Mouse (Mus musculus) splenic B cell, adult 2 months (primary cell): Measurements from ENCODE around the gene Tap2.
"Not testable (repeated sequence)": the region's sequence is repeated elsewhere in the genome, so short reads cannot be mapped to it uniquely, and the experiment has no call there.

Experiments used
- DNase-seq: peaks from one replicate; pipeline ENCODE4 v3.0.0-alpha.2; 2011; ENCODE audit warnings: low read depth, low spot score
- H3K27me3 ChIP-seq: 2 replicates; pipeline ENCODE4 v1.6.1; 2012; ENCODE audit warnings: mild to moderate bottlenecking, low read length, moderate library complexity, mixed read lengths; ENCODE audit not compliant: control insufficient read depth, poor library complexity, insufficient read depth, severe bottlenecking
- H3K36me3 ChIP-seq: 2 replicates; pipeline ENCODE4 v1.6.1; 2012; ENCODE audit warnings: mild to moderate bottlenecking, low read length, moderate library complexity, mixed read lengths; ENCODE audit not compliant: control insufficient read depth, poor library complexity, insufficient read depth, severe bottlenecking

The Tap2 gene

DNA sequence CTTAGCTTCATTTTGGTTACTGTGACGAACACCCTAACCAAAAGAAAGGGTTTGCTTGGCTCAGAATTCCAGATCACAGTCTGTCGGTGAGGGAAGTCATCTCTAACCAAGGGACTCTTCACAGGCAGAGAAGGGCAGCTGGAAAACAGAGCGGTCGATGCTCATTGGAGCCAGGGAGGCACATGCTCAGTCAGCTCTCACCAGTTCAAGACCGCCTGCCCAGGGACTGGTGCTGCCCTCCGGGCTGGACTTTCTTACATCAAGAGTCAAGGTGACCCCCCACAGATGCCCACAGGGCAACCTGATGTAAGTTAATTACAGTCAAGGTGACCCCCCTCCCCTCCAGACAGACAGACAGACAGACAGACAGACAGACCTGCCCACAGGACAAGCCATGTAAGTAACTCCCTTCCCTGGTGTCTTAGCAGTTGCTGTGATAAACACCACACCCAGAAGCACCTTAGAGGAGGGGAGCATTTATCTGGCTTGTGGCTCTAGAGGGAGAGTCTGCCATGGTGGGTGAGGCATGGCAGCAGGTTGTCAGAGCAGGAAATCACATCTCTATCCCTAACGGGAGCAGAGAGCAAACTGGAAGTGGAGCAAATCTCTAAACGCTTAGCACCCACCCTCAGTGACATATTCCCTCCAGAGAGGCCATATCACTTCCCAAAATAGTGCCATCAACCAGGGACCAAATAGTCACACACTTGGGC lies 14.0 kb downstream of the Tap2 start:
- no peak for DNase-seq
- no peaks in the 10 kb centered on the region for H3K27me3 ChIP-seq

DNA sequence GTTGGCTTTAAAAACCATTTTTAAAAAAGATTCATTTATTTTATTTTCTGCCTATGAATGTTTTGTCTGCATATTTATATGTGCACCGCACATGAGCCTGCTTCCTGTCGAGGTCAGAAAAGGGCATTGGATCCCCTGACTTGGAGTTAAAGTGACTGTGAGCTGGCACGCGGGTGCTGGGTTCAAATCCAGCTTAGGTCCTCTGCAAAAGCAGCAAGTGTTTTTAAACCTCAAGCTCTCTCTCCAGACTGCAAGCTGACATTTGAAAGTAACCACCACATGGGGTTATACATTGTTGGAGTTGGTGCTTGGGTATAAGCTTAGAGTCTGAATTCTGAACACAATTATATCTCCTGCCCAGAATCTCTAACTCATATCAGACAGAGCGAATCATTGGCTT lies 14.7 kb downstream of the Tap2 start:
- Histone ChIP-seq H3K36me3 (peaks cover 21% of the 10 kb centered on the region), H3K27me3 (no peaks in the 10 kb centered on the region)
- DNase-seq: no peak

More for the DNA sequence above, 14.0 kb downstream of the Tap2 start:
- H3K36me3 ChIP-seq: peaks cover 25% of the 10 kb centered on the region

DNA sequence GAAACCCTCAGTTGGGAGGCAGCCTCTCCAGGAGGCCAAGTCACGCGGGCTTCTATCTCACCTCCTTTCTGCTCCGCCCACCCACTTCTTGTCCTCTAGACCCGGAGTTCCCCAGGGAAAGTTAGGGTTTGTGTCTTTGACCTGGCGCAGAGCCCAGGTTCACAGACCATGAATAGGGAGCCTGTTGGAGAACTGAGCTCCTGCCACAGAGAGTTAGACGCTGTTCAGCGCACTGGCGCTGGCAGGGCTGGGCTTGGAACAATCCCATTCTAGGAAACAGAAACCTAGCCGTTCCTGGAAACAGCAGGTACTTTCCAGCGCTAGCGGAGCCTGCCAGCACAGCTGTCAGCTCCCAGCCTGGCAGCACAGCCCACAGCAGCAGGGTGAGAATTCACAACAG lies 15.3 kb downstream of the Tap2 start:
- H3K27me3 ChIP-seq: no peaks in the 10 kb centered on the region
- no peak for DNase-seq
- peaks cover 21% of the 10 kb centered on the region for H3K36me3 ChIP-seq

DNA sequence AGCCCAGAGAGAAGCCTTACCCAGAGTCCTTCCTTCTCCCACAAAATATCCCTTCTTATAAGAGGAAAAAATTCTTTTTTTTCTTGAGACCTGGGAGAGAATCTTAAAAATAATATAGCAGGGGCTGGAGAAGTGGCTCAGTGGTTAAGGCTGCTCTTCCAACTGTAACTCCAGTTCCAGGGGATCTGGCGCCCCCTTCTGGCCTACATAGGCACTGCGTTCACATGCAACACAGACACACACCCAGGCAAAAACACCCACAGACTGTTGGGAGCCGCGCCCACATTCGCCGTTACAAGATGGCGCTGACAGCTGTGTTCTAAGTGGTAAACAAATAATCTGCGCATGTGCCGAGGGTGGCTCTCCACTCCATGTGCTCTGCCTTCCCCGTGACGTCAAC lies 15.8 kb downstream of the Tap2 start:
- DNase-seq: peak; percentile 66
- H3K27me3 ChIP-seq: not testable (repeated sequence)
- peaks cover 17% of the 10 kb centered on the region for H3K36me3 ChIP-seq

DNA sequence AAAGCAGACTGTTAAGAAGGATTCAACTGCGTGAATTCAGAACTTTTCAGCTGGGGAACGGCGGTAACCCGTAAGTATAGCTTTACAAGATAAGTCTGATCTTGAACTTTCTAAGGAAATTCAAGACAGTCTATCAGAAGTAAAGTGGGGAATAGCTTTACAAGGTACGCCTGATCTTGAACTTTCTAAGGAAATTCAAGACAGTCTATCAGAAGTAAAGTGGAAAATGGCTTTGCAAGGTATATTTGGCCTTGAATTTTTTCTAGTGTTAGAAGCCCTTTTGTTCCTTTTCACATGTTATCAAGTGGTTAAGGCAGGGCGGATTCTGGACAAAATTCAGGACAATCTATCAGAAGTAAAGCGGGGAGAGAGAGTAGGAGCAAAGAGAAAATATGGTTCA lies 16.5 kb downstream of the Tap2 start:
- not testable (repeated sequence) for H3K27me3 ChIP-seq, DNase-seq
- H3K36me3 ChIP-seq: peaks cover 13% of the 10 kb centered on the region

DNA sequence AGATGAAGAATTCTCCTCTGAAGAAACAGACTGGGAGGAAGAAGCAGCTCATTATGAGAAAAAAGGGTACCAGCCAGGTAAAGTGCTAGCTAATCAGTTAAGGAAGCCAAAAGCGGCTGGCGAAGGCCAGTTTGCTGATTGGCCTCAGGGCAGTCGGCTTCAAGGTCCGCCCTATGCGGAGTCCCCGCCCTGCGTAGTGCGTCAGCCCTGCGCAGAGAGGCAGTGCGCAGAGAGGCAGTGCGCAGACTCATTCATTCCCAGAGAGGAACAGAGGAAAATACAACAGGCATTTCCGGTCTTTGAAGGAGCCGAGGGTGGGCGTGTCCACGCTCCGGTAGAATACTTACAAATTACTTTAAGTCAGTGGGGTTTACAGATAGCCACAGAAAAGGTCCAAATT lies 17.1 kb downstream of the Tap2 start:
- not testable (repeated sequence) for H3K27me3 ChIP-seq, DNase-seq, H3K36me3 ChIP-seq

DNA sequence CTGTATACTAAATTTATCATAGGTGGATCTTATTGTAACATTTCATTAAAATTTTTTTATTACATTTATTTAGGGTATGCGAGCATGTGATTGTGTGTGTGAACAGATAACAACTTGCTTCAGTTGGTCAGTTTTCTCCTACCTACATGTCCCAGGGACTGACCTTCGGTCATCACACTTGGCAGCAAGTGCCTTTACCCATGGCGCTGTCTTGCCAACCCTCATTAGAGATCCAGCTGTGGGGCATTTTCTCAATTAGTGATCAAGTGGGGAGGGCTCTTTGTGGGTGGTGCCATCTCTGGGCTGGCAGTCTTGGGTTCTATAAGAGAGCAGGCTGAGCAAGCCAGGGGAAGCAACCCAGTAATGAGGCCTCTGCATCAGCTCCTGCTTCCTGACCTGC lies 21.5 kb downstream of the Tap2 start:
- DNase-seq: no peak
- Histone ChIP-seq H3K27me3 (no peaks in the 10 kb centered on the region), H3K36me3 (no peaks in the 10 kb centered on the region)

DNA sequence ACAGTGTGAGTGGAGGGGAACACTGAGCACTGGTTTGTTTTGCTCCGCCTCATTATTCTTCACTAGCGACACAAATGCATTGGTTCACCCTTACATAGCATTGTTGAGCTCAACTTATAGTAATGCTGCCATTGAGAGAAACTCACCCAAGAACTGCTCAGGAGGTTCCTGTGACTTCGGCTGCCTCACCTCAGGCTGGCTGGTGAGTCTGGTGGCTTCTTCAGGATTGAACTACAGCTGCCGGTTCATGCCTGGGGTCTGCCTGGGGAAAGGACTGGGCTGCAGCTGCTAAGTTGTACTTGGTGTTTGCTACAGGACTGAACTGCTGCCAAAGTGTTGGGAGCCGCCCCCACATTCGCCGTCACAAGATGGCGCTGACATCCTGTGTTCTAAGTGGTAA lies 22.1 kb downstream of the Tap2 start:
- H3K36me3 ChIP-seq: no peaks in the 10 kb centered on the region
- DNase-seq: no peak
- no peaks in the 10 kb centered on the region for H3K27me3 ChIP-seq

DNA sequence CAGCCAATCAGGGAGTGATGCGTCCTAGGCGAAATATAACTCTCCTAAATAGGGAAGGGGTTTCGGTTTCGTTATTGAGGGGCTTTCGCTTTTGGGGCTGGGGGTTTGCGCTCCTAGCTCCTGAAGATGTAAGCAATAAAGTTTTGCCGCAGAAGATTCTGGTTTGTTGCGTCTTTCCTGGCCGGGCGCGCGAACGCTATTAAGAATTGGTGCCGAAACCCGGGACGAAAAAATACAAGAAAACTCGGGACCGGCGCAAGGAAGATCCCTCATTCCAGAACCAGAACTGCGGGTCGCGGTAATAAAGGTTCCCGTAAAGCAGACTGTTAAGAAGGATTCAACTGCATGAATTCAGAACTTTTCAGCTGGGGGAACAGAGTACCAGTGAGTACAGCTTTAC lies 22.6 kb downstream of the Tap2 start:
- not testable (repeated sequence) for DNase-seq, H3K36me3 ChIP-seq, H3K27me3 ChIP-seq

DNA sequence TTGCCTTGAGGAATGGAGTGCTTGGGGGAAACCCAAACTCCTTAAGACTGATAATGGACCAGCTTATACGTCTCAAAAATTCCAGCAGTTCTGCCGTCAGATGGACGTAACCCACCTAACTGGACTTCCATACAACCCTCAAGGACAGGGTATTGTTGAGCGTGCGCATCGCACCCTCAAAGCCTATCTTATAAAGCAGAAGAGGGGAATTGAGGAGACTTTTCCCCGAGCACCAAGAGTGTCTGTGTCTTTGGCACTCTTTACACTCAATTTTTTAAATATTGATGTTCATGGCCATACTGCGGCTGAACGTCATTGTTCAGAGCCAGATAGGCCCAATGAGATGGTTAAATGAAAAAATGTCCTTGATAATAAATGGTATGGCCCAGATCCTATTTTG lies 27.6 kb downstream of the Tap2 start:
- not testable (repeated sequence) for DNase-seq, H3K36me3 ChIP-seq, H3K27me3 ChIP-seq

DNA sequence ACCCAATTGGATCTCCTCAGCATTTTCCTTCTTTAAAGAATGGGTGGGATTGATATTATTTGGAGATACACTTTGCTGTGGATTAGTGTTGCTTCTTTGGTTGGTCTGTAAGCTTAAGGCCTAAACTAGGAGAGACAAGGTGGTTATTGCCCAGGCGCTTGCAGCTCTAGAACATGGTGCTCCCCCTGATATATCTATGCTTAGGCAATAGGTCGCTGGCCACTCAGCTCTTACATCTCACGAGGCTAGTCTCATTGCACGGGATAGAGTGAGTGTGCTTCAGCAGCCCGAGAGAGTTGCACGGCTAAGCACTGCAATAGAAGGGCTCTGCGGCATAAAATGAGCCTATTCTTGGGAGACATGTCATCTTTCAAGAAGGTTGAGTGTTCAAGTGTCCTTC lies 28.7 kb downstream of the Tap2 start:
- not testable (repeated sequence) for H3K36me3 ChIP-seq

DNA sequence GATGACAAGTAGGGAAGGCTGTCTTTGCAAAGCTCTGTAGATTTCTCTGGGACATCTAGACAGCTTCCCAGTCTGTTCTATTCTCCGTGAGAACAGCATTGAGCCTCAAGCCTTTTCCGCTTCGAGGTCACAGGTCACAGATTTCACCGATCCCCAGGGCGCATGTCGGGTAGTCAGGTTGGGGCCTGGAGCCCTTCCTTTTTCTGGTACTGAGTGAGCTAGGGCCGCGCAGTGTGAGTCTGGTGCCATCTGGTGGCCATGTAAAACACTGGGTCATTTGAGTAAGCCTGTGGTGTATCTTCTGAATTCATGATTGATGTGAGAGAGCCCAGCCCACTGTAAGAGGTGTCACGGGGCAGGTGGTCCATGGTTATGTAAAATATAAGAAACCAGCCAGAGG lies 31.6 kb downstream of the Tap2 start:
- DNase-seq: peak; percentile 97
- Histone ChIP-seq H3K27me3 (no peaks in the 10 kb centered on the region), H3K36me3 (no peaks in the 10 kb centered on the region)

More for the DNA sequence above, 28.7 kb downstream of the Tap2 start:
- not testable (repeated sequence) for H3K27me3 ChIP-seq, DNase-seq

DNA sequence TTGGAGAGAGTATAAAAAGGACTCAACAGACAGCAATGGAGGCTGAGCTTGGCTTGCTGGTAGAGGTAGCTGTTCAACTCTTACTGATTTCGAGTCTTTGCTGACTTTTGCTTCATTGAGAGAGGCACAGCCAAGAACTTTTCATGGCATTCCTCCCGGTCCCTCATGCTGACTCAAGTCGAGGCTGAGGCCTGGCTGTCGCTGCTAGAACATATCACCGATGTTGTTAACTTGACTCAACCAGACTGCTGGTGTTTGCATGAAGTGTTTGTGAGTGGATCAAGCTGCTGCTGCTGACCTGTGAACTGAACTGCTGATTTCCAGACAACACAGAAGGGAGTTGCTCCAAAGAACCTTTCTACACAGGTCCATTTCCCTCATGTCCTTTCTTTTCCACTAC lies 33.4 kb downstream of the Tap2 start:
- Histone ChIP-seq H3K36me3 (peaks cover 8% of the 10 kb centered on the region), H3K27me3 (no peaks in the 10 kb centered on the region)
- no peak for DNase-seq

DNA sequence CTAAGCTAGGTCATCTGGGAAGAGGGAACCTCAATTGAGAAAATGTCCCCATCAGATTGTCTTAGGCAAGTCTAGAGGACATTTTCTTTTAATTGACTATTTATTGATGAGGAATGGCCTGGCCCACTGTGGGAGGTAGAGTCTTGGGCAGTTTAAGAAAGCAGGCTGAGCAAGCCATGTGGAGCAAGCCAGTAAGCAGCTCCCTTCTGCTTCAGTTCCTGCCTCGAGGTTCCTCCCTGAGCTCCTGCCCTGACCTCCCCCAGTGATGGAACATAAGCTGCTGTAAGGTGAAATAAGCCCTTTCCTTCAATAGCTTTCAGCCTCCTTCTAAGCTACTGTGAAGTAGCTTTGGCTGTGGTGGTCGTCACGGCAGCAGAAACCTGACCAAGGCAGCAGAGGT lies 34.4 kb downstream of the Tap2 start:
- Histone ChIP-seq H3K27me3 (no peaks in the 10 kb centered on the region), H3K36me3 (peaks cover 18% of the 10 kb centered on the region)
- DNase-seq: no peak

DNA sequence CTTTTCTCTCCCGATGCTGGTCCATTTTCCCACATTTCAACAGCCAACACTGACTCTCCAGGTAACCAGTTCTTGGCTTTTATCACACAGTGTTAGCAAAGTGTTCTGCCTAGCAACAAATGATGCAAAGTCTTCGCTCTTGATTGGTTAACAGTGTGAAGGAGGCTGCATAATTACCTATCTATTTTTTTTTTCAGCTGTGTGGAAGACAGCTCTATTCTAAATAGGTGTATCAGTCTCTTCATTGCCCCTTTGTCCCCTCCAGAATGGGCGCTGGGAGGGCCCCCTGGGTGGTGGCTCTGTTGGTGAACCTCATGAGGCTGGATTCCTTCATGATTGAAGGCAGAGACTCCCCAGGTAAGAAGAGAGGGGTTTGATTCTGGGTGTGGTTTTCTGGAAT lies 35.4 kb downstream of the Tap2 start, which contains the start of gene H2-Ob:
Gene H2-Ob (plus strand): TSS at position 198 of the 400 bp plus-strand sequence.
- DNase-seq: peak; percentile 97
- Histone ChIP-seq H3K36me3 (peaks cover 23% of the 10 kb centered on the region), H3K27me3 (no peaks in the 10 kb centered on the region)

DNA sequence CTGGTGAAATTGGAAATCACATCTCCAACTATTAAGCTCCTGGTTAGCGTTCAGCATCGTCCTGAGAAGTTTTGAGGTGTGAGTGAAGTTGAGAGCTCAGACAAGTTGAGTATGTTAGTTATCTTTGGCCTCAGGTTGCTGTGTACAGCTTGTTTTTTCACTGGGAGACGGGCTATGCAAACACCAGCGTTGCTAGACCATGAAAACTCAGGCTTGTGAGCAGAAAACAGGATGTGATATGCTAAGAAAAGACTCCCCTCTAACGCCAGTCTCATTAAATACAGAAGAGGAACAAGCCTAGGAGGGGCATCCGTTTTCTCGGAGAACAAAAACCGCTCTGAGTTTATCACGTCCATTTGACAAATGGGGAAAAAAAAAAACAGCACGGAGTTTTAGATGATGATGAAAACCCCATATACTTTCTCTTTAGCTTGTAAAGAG lies 36.3 kb downstream of the Tap2 start:
- peak; percentile 96 for DNase-seq
- Histone ChIP-seq H3K27me3 (no peaks in the 10 kb centered on the region), H3K36me3 (peaks cover 25% of the 10 kb centered on the region)
